Mouse (Mus musculus): ENCODE results near the gene Slc7a7. TPM values are rescaled to one million over a fixed set of nuclear protein-coding genes. Genes with fewer than 3 reads are reported as not detected.
"Not testable (repeated sequence)": the region's sequence is repeated elsewhere in the genome, so short reads cannot be mapped to it uniquely, and the experiment has no call there.

Slc7a7 gene
- total RNA-seq, 2 experiments from 2014 or later: 2.1 to 2.2 TPM

GRCm38 (mm10) chr14:54352314-54352713, 65.3 kb downstream of the Slc7a7 start:
- intact Hi-C loops (cut with DNase I): no loop called here
- DNase-seq (ENCODE audit: extremely low spot score in 1 of 2, low spot score in 2 of 2): no peak

GRCm38 (mm10) chr14:54350773-54351541, 66.6 kb downstream of the Slc7a7 start:
- DNase-seq (ENCODE audit: extremely low spot score in 1 of 2, low spot score in 2 of 2); intact Hi-C loops (cut with DNase I): not testable (repeated sequence)

GRCm38 (mm10) chr14:54341807-54342206, 75.8 kb downstream of the Slc7a7 start:
- DNase-seq (ENCODE audit: extremely low spot score in 1 of 2, low spot score in 2 of 2); intact Hi-C loops (cut with DNase I): not testable (repeated sequence)

GRCm38 (mm10) chr14:54340836-54341235, 76.7 kb downstream of the Slc7a7 start:
- DNase-seq (ENCODE audit: extremely low spot score in 1 of 2, low spot score in 2 of 2): no peak
- intact Hi-C loops (cut with DNase I): no loop called here

GRCm38 (mm10) chr14:54333452-54334189, 84.0 kb downstream of the Slc7a7 start:
- intact Hi-C loops (cut with DNase I): no loop called here
- DNase-seq (ENCODE audit: extremely low spot score in 1 of 2, low spot score in 2 of 2): no peak

GRCm38 (mm10) chr14:54332176-54333074, 85.2 kb downstream of the Slc7a7 start:
- DNase-seq (ENCODE audit: extremely low spot score in 1 of 2, low spot score in 2 of 2): no peak
- intact Hi-C loops (cut with DNase I): no loop called here

- no peak for DNase-seq (ENCODE audit: extremely low spot score in 1 of 2, low spot score in 2 of 2)
- intact Hi-C loops (cut with DNase I): no loop called here
Measured at GRCm38 (mm10) chr14:54331178-54331577, 86.4 kb downstream of the Slc7a7 start.

- no peak for DNase-seq (ENCODE audit: extremely low spot score in 1 of 2, low spot score in 2 of 2)
- intact Hi-C loops (cut with DNase I): no loop called here
Measured at GRCm38 (mm10) chr14:54329201-54329600, 88.4 kb downstream of the Slc7a7 start.

- intact Hi-C loops (cut with DNase I): no loop called here
Measured at GRCm38 (mm10) chr14:54328548-54328947, 89.0 kb downstream of the Slc7a7 start.

GRCm38 (mm10) chr14:54324486-54324885, 93.1 kb downstream of the Slc7a7 start:
- intact Hi-C loops (cut with DNase I): no loop called here
- no peak for DNase-seq (ENCODE audit: extremely low spot score in 1 of 2, low spot score in 2 of 2)

More at GRCm38 (mm10) chr14:54328548-54328947, 89.0 kb downstream of the Slc7a7 start:
- no peak for DNase-seq (ENCODE audit: extremely low spot score in 1 of 2, low spot score in 2 of 2)

GRCm38 (mm10) chr14:54321556-54322376, 95.8 kb downstream of the Slc7a7 start:
- DNase-seq (ENCODE audit: extremely low spot score in 1 of 2, low spot score in 2 of 2): no peak
- intact Hi-C loops (cut with DNase I): no loop called here

Other genes starting within 250 kb of the Slc7a7 start
- gene Dad1, start 163.7 kb downstream of the Slc7a7 start, total RNA-seq (2021): 100 to 1,000 TPM; 121 to 126 TPM
- 10 to 100 TPM; 43.7 to 48.0 TPM for gene Abhd4, start 163.6 kb downstream of the Slc7a7 start, total RNA-seq (2021)
- not detected for gene Olfr49, start 132.8 kb downstream of the Slc7a7 start, total RNA-seq (2021)
- gene Oxa1l, start 56.9 kb downstream of the Slc7a7 start, total RNA-seq (2021): 10 to 100 TPM; 61.6 to 66.4 TPM
- 100 to 1,000 TPM; 103 to 105 TPM for gene Mrpl52, start 9.1 kb upstream of the Slc7a7 start, total RNA-seq (2021)
- 10 to 100 TPM; 28.4 to 35.9 TPM for gene Mmp14, start 13.8 kb upstream of the Slc7a7 start, total RNA-seq (2021)
- gene Lrp10, start 46.4 kb upstream of the Slc7a7 start, total RNA-seq (2021): 10 to 100 TPM; 27.5 to 34.5 TPM
- gene Rem2, start 58.3 kb upstream of the Slc7a7 start, total RNA-seq (2021): 10 to 100 TPM; 14.5 to 16.7 TPM
- 10 to 100 TPM; 88.4 to 93.1 TPM for gene Prmt5, start 99.7 kb upstream of the Slc7a7 start, total RNA-seq (2021)
- 1 to 10 TPM; 3.3 to 4.5 TPM for gene Haus4, start 136.8 kb upstream of the Slc7a7 start, total RNA-seq (2021)
- 1 to 10 TPM; 3.2 to 3.7 TPM for gene Ajuba, start 159.8 kb upstream of the Slc7a7 start, total RNA-seq (2021)
- 1 to 10 TPM; 3.6 to 5.8 TPM for gene 4931414P19Rik, start 188.2 kb upstream of the Slc7a7 start, total RNA-seq (2021)
- gene Psmb5, start 200.2 kb upstream of the Slc7a7 start, total RNA-seq (2021): 100 to 1,000 TPM; 196 to 203 TPM
- not detected for gene Psmb11, start 203.7 kb upstream of the Slc7a7 start, total RNA-seq (2021)
- not detected for gene Gm17606, start 223.2 kb upstream of the Slc7a7 start, total RNA-seq (2021)
- 10 to 100 TPM; 11.8 to 15.4 TPM for gene Cdh24, start 223.6 kb upstream of the Slc7a7 start, total RNA-seq (2021)

All from left cerebral cortex, postnatal 10 days (tissue).